Mouse (Mus musculus): ENCODE measurements around the gene Znrf1. TPM values are rescaled to one million over a fixed set of nuclear protein-coding genes. Genes with fewer than 3 reads are reported as not detected.

Znrf1 gene
- total and polyA plus RNA-seq, 2 experiments from 2014 or later = 96.5 to 234 TPM

- no peak overlapping the region for H3K4me3 ChIP-seq (ENCODE audit: low read depth, low read length)
- H3K9me3 ChIP-seq (ENCODE audit: low read length) = no peaks in the 10 kb centered on the region
- DNase-seq (ENCODE audit: low spot score) = no peak
- no peak overlapping the region for H3K4me2 ChIP-seq (ENCODE audit: low read depth, low read length, poor library complexity, severe bottlenecking)
- no peak overlapping the region for H3K27ac ChIP-seq (ENCODE audit: low read depth, low read length)
- H3K36me3 ChIP-seq (ENCODE audit: insufficient read depth, low read length) = no peaks in the 10 kb centered on the region
- ATAC-seq (ENCODE audit: low FRiP score) = no peak
- H3K4me1 ChIP-seq (ENCODE audit: insufficient read depth, low read length) = no peaks in the 10 kb centered on the region
- no peaks in the 10 kb centered on the region for H3K27me3 ChIP-seq (ENCODE audit: insufficient read depth, low read length)
- WGBS = 81% methylated on average over 12 of the region's 12 CpGs
- no peak for TF ChIP-seq CTCF (IDR thresholded peaks at IDR 0.05)
- no peak overlapping the region for H3K9ac ChIP-seq (replicated peaks; ENCODE audit: low read length, poor library complexity, severe bottlenecking)
Measured at GRCm38 (mm10) chr8:111531191-111531590, 4.7 kb upstream of the Znrf1 start.

DNA sequence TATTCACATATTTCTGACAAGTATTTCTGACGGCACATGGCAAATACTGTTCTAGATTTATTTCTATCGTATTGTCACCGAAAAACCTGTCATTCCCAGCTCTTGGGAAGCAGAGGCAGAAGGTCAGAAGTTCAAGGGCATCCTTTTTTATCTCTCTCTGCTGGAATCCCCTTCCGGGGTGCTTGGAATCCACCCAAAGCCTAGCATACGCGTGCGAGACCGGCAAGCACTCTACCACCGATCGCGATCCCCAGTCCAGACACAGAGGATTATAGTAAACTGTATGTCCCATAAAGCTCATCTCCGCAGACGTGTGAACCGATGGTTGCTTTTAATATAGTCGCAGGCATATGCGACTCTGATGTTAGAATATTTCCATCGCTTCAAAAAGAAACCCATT lies 4.3 kb upstream of the Znrf1 start:
- no peaks in the 10 kb centered on the region for H3K9me3 ChIP-seq (ENCODE audit: low read length)
- ATAC-seq (ENCODE audit: low FRiP score) (no peak), DNase-seq (ENCODE audit: low spot score) (no peak)
- H3K4me1 ChIP-seq (ENCODE audit: insufficient read depth, low read length) = no peaks in the 10 kb centered on the region
- 81% methylated on average over 17 of the region's 17 CpGs for WGBS
- H3K36me3 ChIP-seq (ENCODE audit: insufficient read depth, low read length) = no peaks in the 10 kb centered on the region
- H3K9ac ChIP-seq (replicated peaks; ENCODE audit: low read length, poor library complexity, severe bottlenecking) = no peak overlapping the region
- no peaks in the 10 kb centered on the region for H3K27me3 ChIP-seq (ENCODE audit: insufficient read depth, low read length)
- H3K27ac ChIP-seq (ENCODE audit: low read depth, low read length) = no peak overlapping the region
- no peak for TF ChIP-seq CTCF (IDR thresholded peaks at IDR 0.05)
- H3K4me2 ChIP-seq (ENCODE audit: low read depth, low read length, poor library complexity, severe bottlenecking) = no peak overlapping the region
- no peak overlapping the region for H3K4me3 ChIP-seq (ENCODE audit: low read depth, low read length)

DNA sequence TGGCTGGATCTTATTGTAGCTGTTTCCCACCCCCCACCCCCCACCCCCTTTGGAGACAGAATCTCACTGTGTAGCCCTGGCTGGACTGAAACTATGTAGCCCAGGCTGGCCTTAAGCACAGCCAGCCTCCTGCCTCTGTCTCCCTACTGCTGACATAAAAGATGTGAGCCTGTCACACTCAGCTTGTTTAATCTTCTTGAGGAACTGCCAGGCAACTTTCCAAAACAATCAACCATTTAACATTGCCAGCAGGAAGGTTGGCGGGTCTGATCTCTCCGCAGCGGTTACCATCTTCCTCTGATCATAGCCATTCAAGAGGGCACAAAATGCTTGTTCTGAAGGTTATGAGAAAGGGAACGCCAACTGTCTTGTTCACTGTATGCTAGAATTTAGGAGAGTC lies 2.4 kb upstream of the Znrf1 start:
- Histone ChIP-seq H3K27me3 (ENCODE audit: insufficient read depth, low read length) (no peaks in the 10 kb centered on the region), H3K4me3 (ENCODE audit: low read depth, low read length) (no peak overlapping the region), H3K9ac (replicated peaks; ENCODE audit: low read length, poor library complexity, severe bottlenecking) (no peak overlapping the region), H3K4me1 (ENCODE audit: insufficient read depth, low read length) (no peaks in the 10 kb centered on the region), H3K27ac (ENCODE audit: low read depth, low read length) (no peak overlapping the region), H3K9me3 (ENCODE audit: low read length) (no peaks in the 10 kb centered on the region), H3K36me3 (ENCODE audit: insufficient read depth, low read length) (no peaks in the 10 kb centered on the region), H3K4me2 (ENCODE audit: low read depth, low read length, poor library complexity, severe bottlenecking) (no peak overlapping the region)
- DNase-seq (ENCODE audit: low spot score) (no peak), ATAC-seq (ENCODE audit: low FRiP score) (no peak)
- 50% methylated on average over 4 of the region's 4 CpGs for WGBS
- TF ChIP-seq CTCF (IDR thresholded peaks at IDR 0.05) = no peak

GRCm38 (mm10) chr8:111535491-111535890 lies 406 bp upstream of the Znrf1 start:
- Histone ChIP-seq H3K9ac (replicated peaks; ENCODE audit: low read length, poor library complexity, severe bottlenecking) (no peak overlapping the region), H3K9me3 (ENCODE audit: low read length) (no peaks in the 10 kb centered on the region), H3K27ac (ENCODE audit: low read depth, low read length) (no peak overlapping the region), H3K4me2 (ENCODE audit: low read depth, low read length, poor library complexity, severe bottlenecking) (peak overlapping the region; percentile 92), H3K36me3 (ENCODE audit: insufficient read depth, low read length) (no peaks in the 10 kb centered on the region), H3K27me3 (ENCODE audit: insufficient read depth, low read length) (no peaks in the 10 kb centered on the region), H3K4me3 (ENCODE audit: low read depth, low read length) (peak overlapping the region; percentile 97), H3K4me1 (ENCODE audit: insufficient read depth, low read length) (peaks cover 2% of the 10 kb centered on the region)
- no peak for TF ChIP-seq CTCF (IDR thresholded peaks at IDR 0.05)
- no peak for ATAC-seq (ENCODE audit: low FRiP score)
- WGBS = 19% methylated on average over 5 of the region's 5 CpGs
- no peak for DNase-seq (ENCODE audit: low spot score)

GRCm38 (mm10) chr8:111536978-111537764 lies 1.3 kb downstream of the Znrf1 start:
- no peak; the same call in 1 of the 2 replicates for TF ChIP-seq CTCF (IDR thresholded peaks at IDR 0.05)

GRCm38 (mm10) chr8:111537765-111538158 lies 1.9 kb downstream of the Znrf1 start:
- TF ChIP-seq CTCF (IDR thresholded peaks at IDR 0.05) = no peak
- no peaks in the 10 kb centered on the region for H3K9me3 ChIP-seq (ENCODE audit: low read length)
- ATAC-seq (ENCODE audit: low FRiP score) (no peak), DNase-seq (ENCODE audit: low spot score) (peak; percentile 34)
- H3K4me2 ChIP-seq (ENCODE audit: low read depth, low read length, poor library complexity, severe bottlenecking) = peak overlapping the region; percentile 92
- H3K27ac ChIP-seq (ENCODE audit: low read depth, low read length) = peak overlapping the region; percentile 93
- H3K36me3 ChIP-seq (ENCODE audit: insufficient read depth, low read length) = no peaks in the 10 kb centered on the region
- WGBS = 2% methylated on average over 8 of the region's 8 CpGs
- H3K4me3 ChIP-seq (ENCODE audit: low read depth, low read length) = peak overlapping the region; percentile 97
- peak overlapping the region; percentile 94 for H3K9ac ChIP-seq (replicated peaks; ENCODE audit: low read length, poor library complexity, severe bottlenecking)
- H3K4me1 ChIP-seq (ENCODE audit: insufficient read depth, low read length) = peaks cover 9% of the 10 kb centered on the region
- H3K27me3 ChIP-seq (ENCODE audit: insufficient read depth, low read length) = no peaks in the 10 kb centered on the region

More at GRCm38 (mm10) chr8:111536978-111537764, 1.3 kb downstream of the Znrf1 start:
- H3K36me3 ChIP-seq (ENCODE audit: insufficient read depth, low read length) = no peaks in the 10 kb centered on the region
- H3K4me3 ChIP-seq (ENCODE audit: low read depth, low read length) = peak overlapping the region; percentile 97
- peaks cover 9% of the 10 kb centered on the region for H3K4me1 ChIP-seq (ENCODE audit: insufficient read depth, low read length)
- H3K27ac ChIP-seq (ENCODE audit: low read depth, low read length) = peak overlapping the region; percentile 93
- ATAC-seq (ENCODE audit: low FRiP score) (peak; percentile 63), DNase-seq (ENCODE audit: low spot score) (peak; percentile 38)
- peak overlapping the region; percentile 92 for H3K4me2 ChIP-seq (ENCODE audit: low read depth, low read length, poor library complexity, severe bottlenecking)
- H3K9me3 ChIP-seq (ENCODE audit: low read length) = no peaks in the 10 kb centered on the region
- peak overlapping the region; percentile 94 for H3K9ac ChIP-seq (replicated peaks; ENCODE audit: low read length, poor library complexity, severe bottlenecking)
- 1% methylated on average over 63 of the region's 64 CpGs for whole genome bisulfite sequencing
- no peaks in the 10 kb centered on the region for H3K27me3 ChIP-seq (ENCODE audit: insufficient read depth, low read length)
